Mouse (Mus musculus) adrenal gland, postnatal 4 days (tissue): Measurements from ENCODE around the gene Amdhd2. TPM values are rescaled to one million over a fixed set of nuclear protein-coding genes. Genes with fewer than 3 reads are reported as not detected.

Experiments used
- DNase-seq, 2 experiments: peaks; one replicate each; pipeline ENCODE4 v3.0.0; 2021 to 2022; ENCODE audit warnings: low spot score in 2 of 2, mixed read lengths in 2 of 2
- long read RNA-seq, 2 experiments: library from polyadenylated mRNA; stranded (forward); transcript quantifications; one replicate each; pipeline ENCODE4 v2.0.0; 2021
- total RNA-seq, 2 experiments: library from RNA; stranded (reverse); gene quantifications; 2 replicates each; pipeline ENCODE4 v1.2.3; 2021

Gene Amdhd2
- 10 to 100 TPM; 44.9 to 46.8 TPM for total RNA-seq
- long read RNA-seq, experiment 1, transcript Amdhd2-201 (11 exons, 1,496 nt): major isoform, 38 of 50 reads
- long read RNA-seq, experiment 1, partial matches to known transcripts: 4 of 50 reads
- long read RNA-seq, experiment 1, other reads (novel, unspliced or antisense): 7 of 50 reads
- long read RNA-seq, experiment 2, transcript Amdhd2-201 (11 exons, 1,496 nt): major isoform, 37 of 47 reads
- long read RNA-seq, experiment 2, partial matches to known transcripts: 1 of 47 reads
- long read RNA-seq, experiment 2, other reads (novel, unspliced or antisense): 8 of 47 reads

DNA sequence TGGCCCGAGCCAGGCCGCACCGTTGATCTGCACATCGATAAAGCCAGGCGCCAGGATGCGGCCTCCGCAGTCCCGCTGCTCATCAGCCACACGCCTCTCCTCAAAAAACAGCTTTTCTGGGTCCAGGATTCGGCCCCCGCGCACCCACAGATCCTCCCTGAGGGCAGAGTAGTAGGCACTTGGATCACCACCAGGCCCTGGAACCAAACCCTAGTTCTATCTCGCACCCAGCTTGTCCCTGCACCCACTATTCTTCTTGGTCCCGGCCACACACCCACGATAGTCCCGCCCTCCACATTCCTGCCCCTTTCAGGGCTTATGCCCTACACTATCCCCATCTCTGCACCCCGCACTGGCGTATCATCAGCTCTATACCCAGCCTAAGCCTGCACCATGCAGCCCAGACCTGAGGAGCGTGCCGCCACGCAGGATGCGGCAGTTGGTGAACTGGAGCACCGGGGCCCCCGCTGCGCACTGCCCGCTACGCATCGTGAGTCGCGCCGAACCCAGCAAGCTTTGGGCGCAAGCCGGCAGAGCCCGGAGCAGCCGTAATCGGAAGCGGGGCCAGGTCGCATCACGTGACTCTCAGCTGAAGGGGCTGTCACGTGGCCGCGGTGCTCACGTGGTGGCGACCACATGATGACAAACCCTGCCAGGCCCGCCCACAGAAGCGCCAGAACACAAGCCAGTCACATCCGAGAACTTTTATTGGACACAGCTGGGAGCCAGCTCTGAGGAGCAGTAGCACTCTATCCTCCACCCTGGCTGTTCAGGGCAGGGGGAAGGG, at the start of gene Amdhd2:
TSS of gene Amdhd2 (minus strand) at position 591 of the 787 bp plus-strand sequence.
- peak; percentile 89 to 97 for DNase-seq

GRCm38 (mm10) chr17:24213186-24213585, 49.6 kb upstream of the Amdhd2 start:
- no peak for DNase-seq

GRCm38 (mm10) chr17:24212441-24213018, 49.0 kb upstream of the Amdhd2 start:
- DNase-seq: no peak

GRCm38 (mm10) chr17:24211631-24212440, 48.3 kb upstream of the Amdhd2 start:
- peak in 1 of 2 experiments; percentile 38 for DNase-seq

DNA sequence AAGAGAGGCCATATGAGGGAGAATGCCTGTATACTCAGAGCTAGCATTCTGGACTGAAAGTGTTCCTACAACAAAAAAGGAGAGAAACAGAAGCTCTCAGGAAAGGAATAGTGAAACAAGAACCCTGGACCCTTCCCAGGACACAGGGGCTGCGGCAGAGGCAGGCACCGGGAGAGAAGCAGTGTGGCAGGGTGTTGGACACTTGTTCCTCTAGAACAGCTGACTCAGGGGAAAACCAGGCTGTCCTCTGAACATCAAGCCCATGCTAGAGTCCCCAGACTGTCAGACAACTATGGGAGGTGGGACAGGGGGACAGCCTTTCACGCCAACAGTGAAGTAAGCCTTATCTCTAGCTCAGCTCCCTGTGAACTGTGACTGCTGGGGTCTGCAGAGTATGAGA, 47.0 kb upstream of the Amdhd2 start:
- no peak for DNase-seq

- DNase-seq: no peak
Observed at GRCm38 (mm10) chr17:24209916-24210240, 46.3 kb upstream of the Amdhd2 start.

DNA sequence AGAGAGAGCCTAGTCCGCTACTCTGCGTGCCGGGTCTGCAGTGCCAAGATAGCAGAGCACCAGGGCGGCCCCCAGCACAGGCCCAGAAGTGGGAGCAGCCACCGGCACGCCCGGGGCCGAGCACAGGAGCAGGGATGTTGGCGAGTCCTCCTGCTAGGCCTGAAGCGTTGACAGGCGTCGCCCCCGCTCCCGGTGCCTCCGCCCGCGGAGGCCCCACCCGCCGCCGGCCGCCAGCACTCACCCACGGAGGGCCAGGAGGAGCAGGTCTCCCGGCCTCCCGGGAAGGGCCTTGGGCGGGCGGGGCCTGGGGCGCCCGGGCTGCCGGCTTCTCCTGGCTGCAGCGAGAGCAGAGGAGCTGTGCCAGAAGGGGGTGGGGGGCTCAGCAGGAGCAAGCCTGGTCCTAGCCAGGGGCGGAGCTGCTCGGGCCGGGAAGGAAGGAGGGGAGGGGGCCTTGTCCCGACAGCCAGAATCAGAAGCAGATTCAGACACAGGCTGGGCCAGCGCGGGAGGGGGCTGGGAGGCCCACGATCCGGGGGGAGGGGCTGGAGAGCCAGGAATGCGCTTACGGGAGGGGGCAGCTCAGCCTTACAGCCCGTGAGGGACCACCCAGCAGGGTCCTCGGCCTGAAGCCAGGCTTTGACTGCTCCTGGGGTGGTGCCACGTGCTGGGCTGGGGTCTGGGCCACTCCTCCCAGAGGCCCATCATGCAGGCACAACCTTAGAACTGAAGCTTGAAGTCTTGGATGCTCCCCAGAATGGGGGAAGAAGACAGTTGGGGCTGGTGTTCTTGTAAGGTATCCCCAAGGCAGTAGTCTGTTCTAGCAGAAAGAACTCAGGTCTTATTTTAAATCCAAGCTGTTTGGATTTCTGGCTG, 45.7 kb upstream of the Amdhd2 start, which contains the start of gene Ntn3:
TSS of gene Ntn3 (minus strand) at position 489 of the 873 bp plus-strand sequence.
- DNase-seq: peak in 1 of 2 experiments; percentile 24

DNA sequence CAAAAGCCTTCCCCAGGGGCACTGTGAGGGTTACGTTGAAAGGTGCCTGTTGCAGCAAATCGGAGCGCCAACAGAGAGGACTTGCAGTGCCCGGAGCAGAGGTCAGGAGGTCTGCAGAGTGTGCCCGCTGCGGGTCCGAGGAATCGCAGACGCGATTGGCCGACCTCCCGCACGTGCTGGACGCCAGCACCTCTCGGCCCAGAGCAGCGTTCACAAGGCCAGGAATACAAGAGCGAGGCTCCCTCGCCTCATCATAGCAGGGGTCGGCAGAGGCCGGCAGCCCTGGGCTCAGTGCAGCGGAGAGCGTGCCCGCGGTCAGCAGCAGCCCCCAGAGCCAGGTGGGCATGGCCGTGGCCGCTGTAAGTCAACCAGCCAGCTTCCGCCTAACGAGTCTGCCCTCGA, 45.1 kb upstream of the Amdhd2 start:
- DNase-seq: no peak

GRCm38 (mm10) chr17:24207768-24208640, 44.4 kb upstream of the Amdhd2 start:
- no peak for DNase-seq

GRCm38 (mm10) chr17:24206451-24207351, 43.1 kb upstream of the Amdhd2 start:
- no peak for DNase-seq

- DNase-seq: no peak
Observed at GRCm38 (mm10) chr17:24205908-24206361, 42.4 kb upstream of the Amdhd2 start.

- DNase-seq: peak; percentile 83 to 84
Observed at GRCm38 (mm10) chr17:24205284-24205888, 41.8 kb upstream of the Amdhd2 start, which contains the start of gene Tbc1d24. Gene Tbc1d24 (minus strand): TSS chr17:24205562.

GRCm38 (mm10) chr17:24204846-24205245, 41.3 kb upstream of the Amdhd2 start:
- DNase-seq: no peak

DNA sequence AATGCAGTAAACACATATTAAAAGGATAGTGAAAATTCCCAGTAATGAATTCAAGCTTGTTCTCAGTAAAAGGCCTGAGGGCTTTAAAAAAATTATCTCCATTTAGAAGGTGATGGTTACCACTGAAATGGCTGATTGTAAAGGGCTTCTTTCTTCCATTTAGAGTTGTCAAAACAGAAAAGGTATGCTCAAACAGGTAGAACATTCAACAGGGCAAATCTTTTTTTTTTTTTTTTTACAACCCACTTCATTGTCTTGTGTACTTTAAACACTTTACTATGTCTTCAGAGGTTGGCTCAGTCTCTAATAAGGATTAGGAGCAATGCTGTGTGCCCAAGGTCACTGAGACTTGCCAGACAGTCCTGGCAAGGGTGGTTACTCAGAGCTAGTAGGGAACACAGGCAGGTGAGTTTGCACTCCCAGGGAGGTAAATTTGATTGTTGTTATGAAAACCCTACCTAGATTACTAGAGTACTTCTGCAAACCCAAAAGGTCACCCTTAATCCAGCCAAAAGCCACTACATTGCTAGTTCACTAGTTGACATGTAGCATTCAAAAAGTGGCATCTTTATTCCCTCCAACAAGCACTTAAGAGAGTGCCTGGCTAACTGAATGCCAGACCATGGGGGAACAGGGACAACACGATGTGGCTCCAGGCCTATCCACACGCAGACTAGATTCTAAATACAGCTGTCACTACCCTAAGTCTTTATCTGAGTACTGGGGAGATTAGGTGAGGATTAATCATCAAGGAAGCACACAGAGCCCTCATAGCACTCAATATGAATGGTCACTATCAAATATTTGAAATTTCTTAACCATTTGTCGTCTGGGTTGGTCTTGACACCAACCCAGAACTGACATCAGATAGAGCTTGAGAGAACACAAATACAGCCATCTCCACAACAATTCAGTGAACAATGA, 40.3 kb upstream of the Amdhd2 start:
- no peak for DNase-seq

DNA sequence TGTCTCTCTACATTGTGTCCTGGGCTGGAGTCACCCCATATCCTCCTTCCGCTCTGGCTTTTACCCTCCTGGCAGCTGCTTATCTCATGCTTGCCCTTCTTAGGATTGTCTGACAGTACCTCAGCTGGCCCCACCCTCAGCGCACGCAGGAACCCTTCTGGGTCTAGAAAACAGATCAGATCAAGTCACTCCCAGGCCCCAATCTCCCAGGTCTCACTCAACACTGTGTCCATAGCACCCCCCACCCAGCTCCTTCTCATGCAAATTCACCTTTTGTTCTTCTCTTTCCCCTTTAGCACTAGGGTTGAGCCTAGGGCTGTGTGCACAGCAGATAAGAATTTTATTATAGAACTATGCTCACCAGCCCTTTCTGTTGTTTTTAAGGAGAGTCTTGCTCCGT, 39.5 kb upstream of the Amdhd2 start:
- no peak for DNase-seq

DNA sequence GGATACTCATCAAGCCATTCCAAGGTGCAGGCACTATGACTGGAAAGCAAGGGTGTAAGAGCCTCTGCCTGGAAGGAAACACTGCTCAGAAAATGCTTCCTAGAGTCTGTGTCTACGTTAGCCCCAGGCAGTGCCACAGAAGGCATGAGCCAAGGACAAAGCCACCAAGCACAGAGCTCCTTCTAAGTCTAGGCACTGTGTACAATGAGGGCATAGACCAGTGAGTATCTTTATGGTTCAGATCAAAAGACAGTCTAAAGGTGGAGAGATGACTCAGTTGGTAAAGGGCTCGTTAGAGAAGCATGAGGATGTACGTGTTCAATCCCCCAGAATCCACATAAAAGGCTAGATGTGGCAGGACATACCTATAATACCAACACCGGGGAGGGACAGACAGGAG, 37.5 kb upstream of the Amdhd2 start:
- no peak for DNase-seq

DNA sequence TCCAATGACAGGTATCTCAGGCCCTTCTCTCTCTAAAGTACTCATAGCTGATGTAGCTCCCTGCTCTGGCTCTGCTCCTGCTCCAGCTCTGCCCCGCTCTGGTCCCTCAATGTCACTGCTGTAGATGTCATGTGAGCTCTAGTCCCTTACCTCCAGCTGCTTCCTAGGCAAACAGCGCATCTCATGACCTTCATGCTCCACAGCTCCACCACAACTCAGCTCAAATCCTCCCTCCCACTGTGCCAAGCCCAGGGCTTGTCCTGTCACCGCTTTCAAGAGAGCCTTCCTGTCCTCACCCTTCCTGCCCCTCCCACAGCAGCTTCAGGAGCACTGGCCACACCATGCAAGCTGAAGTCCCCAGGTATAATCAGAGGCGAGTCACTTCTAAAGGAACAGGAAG, 36.2 kb upstream of the Amdhd2 start:
- no peak for DNase-seq
